ENCODE assay signal across 9 mouse cellular contexts in genomic region chrX:93676228-93676627, GRCm38 (mm10). TPM values are rescaled to one million over a fixed set of nuclear protein-coding genes. Genes with fewer than 3 reads are reported as not detected.
DNase-seq lines count a peak whose midpoint lies in the region; ATAC-seq and TF ChIP-seq lines count a peak whose summit lies in the region.
"Had no signal": no experiment of that assay in that cellular context is flagged by ENCODE, and none has a peak within 500 bp of the region (broad histone marks: within the 10 kb centered on the region; RNA-seq: fewer than 3 reads in every experiment).

No protein-coding gene starts in this region.

- TF ChIP-seq EP300 in liver, embryonic 14.5 days (IDR thresholded peaks at IDR 0.05; ENCODE audit: low read depth) = no peak

- ATAC-seq in forebrain, embryonic 16.5 days = no peak
- ATAC-seq in liver, embryonic 14.5 days (ENCODE audit: insufficient read depth) = no peak
- ATAC-seq in intestine, postnatal 0 days = no peak

- peak; percentile 8 for DNase-seq in 3T3-L1 (ENCODE audit: low read depth, low spot score)
- DNase-seq in ES-E14 (ENCODE audit: low read depth, low spot score) = no peak
- peak in 1 of 3 experiments; percentile 13 for DNase-seq in liver, embryonic 14.5 days (ENCODE audit: low read depth in 3 of 3, low spot score in 3 of 3)
- DNase-seq in gastrocnemius, adult 18-20 months (ENCODE audit: low spot score) = no peak
- no peak for DNase-seq in testis, postnatal 10 days (ENCODE audit: low spot score)
- DNase-seq in left cerebral cortex, adult 11 months (ENCODE audit: low spot score) = no peak
- DNase-seq: heart, postnatal 14 days had no signal

- TF ChIP-seq CTCF in liver, embryonic 14.5 days (IDR thresholded peaks at IDR 0.05; ENCODE audit: low read depth) = no peak
- TF ChIP-seq CTCF in intestine, postnatal 0 days (IDR thresholded peaks at IDR 0.05; ENCODE audit: low read depth) = no peak

- H3K9ac ChIP-seq in ES-E14 (ENCODE audit: insufficient read depth, low read depth, low read length, poor library complexity, severe bottlenecking) = no peak overlapping the region
- H3K9ac ChIP-seq in forebrain, embryonic 16.5 days (replicated peaks; ENCODE audit: low read depth, low read length) = no peak overlapping the region
- peak overlapping the region; percentile 78 for H3K9ac ChIP-seq in liver, embryonic 14.5 days (replicated peaks)
- no peak overlapping the region for H3K9ac ChIP-seq in intestine, postnatal 0 days (ENCODE audit: low read depth, low read length)

- no peaks in the 10 kb centered on the region for H3K27me3 ChIP-seq in forebrain, embryonic 16.5 days (replicated peaks; ENCODE audit: control insufficient read depth, insufficient read depth, low read length)
- no peaks in the 10 kb centered on the region for H3K27me3 ChIP-seq in liver, embryonic 14.5 days (ENCODE audit: control insufficient read depth, insufficient read depth, low read length)
- H3K27me3 ChIP-seq in intestine, postnatal 0 days (replicated peaks; ENCODE audit: control insufficient read depth, insufficient read depth, low read length) = peaks cover 4% of the 10 kb centered on the region; the same call in 1 of the 2 replicates

- peak overlapping the region in 1 of 2 experiments; percentile 48; a peak in 1 of 4 replicates for H3K4me3 ChIP-seq in ES-E14 (ENCODE audit: insufficient read depth in 1 of 2, low read depth in 1 of 2, low read length in 2 of 2, poor library complexity in 1 of 2, severe bottlenecking in 1 of 2)
- H3K4me3 ChIP-seq in forebrain, embryonic 16.5 days (replicated peaks; ENCODE audit: low read length) = peak overlapping the region; percentile 49
- peak overlapping the region; percentile 62 to 91; a peak in 3 of 4 replicates for H3K4me3 ChIP-seq in liver, embryonic 14.5 days (ENCODE audit: insufficient read depth in 1 of 2, low read depth in 2 of 2, low read length in 2 of 2)
- no peak overlapping the region for H3K4me3 ChIP-seq in intestine, postnatal 0 days (ENCODE audit: low read depth, low read length)

- H3K36me3 ChIP-seq in ES-E14 (ENCODE audit: control insufficient read depth, insufficient read depth, low read length, poor library complexity, severe bottlenecking) = no peaks in the 10 kb centered on the region
- H3K36me3 ChIP-seq in forebrain, embryonic 16.5 days (ENCODE audit: control insufficient read depth, insufficient read depth) = no peaks in the 10 kb centered on the region
- H3K36me3 ChIP-seq in liver, embryonic 14.5 days (replicated peaks; ENCODE audit: control insufficient read depth, insufficient read depth, low read depth) = no peaks in the 10 kb centered on the region
- no peaks in the 10 kb centered on the region for H3K36me3 ChIP-seq in intestine, postnatal 0 days (ENCODE audit: control insufficient read depth, insufficient read depth)

- in situ Hi-C loops in ES-E14 (cut with MboI; ENCODE audit: low sequenced_read_pairs in 2 of 2, unreplicated experiment in 2 of 2) = no loop called here

- no peaks in the 10 kb centered on the region for H3K9me3 ChIP-seq in ES-E14 (ENCODE audit: control insufficient read depth, insufficient read depth, low read depth, low read length)
- no peaks in the 10 kb centered on the region for H3K9me3 ChIP-seq in forebrain, embryonic 16.5 days (ENCODE audit: control insufficient read depth, low read length)
- no peaks in the 10 kb centered on the region for H3K9me3 ChIP-seq in liver, embryonic 14.5 days (ENCODE audit: control insufficient read depth, low read length)
- no peaks in the 10 kb centered on the region for H3K9me3 ChIP-seq in intestine, postnatal 0 days (ENCODE audit: control insufficient read depth)

- peaks cover 2 to 6% of the 10 kb centered on the region in 2 experiments; a peak in 1 of 4 replicates for H3K4me1 ChIP-seq in ES-E14 (ENCODE audit: control insufficient read depth in 2 of 2, insufficient read depth in 2 of 2, low read length in 2 of 2, poor library complexity in 1 of 2)
- H3K4me1 ChIP-seq in forebrain, embryonic 16.5 days (replicated peaks; ENCODE audit: control insufficient read depth, insufficient read depth, low read length) = no peaks in the 10 kb centered on the region
- H3K4me1 ChIP-seq in liver, embryonic 14.5 days (replicated peaks; ENCODE audit: control insufficient read depth in 2 of 2, insufficient read depth in 2 of 2, low read length in 1 of 2) = peaks cover 11 to 19% of the 10 kb centered on the region in 2 experiments
- H3K4me1 ChIP-seq in intestine, postnatal 0 days (replicated peaks; ENCODE audit: control insufficient read depth, insufficient read depth, low read length) = no peaks in the 10 kb centered on the region

- H3K4me2 ChIP-seq in forebrain, embryonic 16.5 days (ENCODE audit: low read length) = peak overlapping the region; percentile 54
- peak overlapping the region; percentile 72 for H3K4me2 ChIP-seq in liver, embryonic 14.5 days (ENCODE audit: low read depth)
- no peak overlapping the region for H3K4me2 ChIP-seq in intestine, postnatal 0 days (replicated peaks; ENCODE audit: low read depth)

- H3K27ac ChIP-seq in ES-E14 (ENCODE audit: insufficient read depth, low read depth, low read length, poor library complexity, severe bottlenecking) = peak overlapping the region; percentile 5; the same call in 1 of the 2 replicates
- no peak overlapping the region for H3K27ac ChIP-seq in forebrain, embryonic 16.5 days (ENCODE audit: low read length)
- peak overlapping the region; percentile 93 for H3K27ac ChIP-seq in liver, embryonic 14.5 days
- H3K27ac ChIP-seq in intestine, postnatal 0 days (ENCODE audit: low read depth, low read length) = no peak overlapping the region

- WGBS in forebrain, embryonic 16.5 days = 58% methylated on average over 2 of the region's 2 CpGs
- 32% methylated on average over 2 of the region's 2 CpGs for WGBS in liver, embryonic 14.5 days (ENCODE audit: insufficient replicate concordance)
- WGBS in intestine, postnatal 0 days = 63% methylated on average over 2 of the region's 2 CpGs

TF ChIP-seq in ES-E14, 5 proteins besides CTCF, POLR2A, EP300 and RAD21:
- no peak for TF ChIP-seq MAFK (IDR thresholded peaks at IDR 0.05; ENCODE audit: insufficient read depth, low read depth, low read length)
- no peak for TF ChIP-seq HCFC1 (IDR thresholded peaks at IDR 0.05; ENCODE audit: borderline replicate concordance, insufficient read depth, low read length)
- TF ChIP-seq CHD2 (IDR thresholded peaks at IDR 0.05; ENCODE audit: low read depth, low read length) = no peak
- no peak for TF ChIP-seq ZC3H11A (IDR thresholded peaks at IDR 0.05; ENCODE audit: borderline replicate concordance, low read depth, low read length)
- TF ChIP-seq ZNF384 (IDR thresholded peaks at IDR 0.05; ENCODE audit: low read depth, low read length) = no peak
TF ChIP-seq in ES-E14: peak in this region for 0.

RNA-seq across cellular contexts. Expression of gene Pcyt1b, which starts 21.6 kb away (rescaled TPM):
- total RNA-seq in ES-E14 (2012; rRNA removed) = 8.7 and 11.6 TPM in 2 replicates
- polyA plus RNA-seq in forebrain, embryonic 16.5 days (2015; fragmentation: Nextera tagmentation; extraction: Ambion mirVana) = 26.9 and 30.5 TPM in 2 replicates
- 6.3 and 8.3 TPM in 2 replicates for polyA plus RNA-seq in liver, embryonic 14.5 days (2012; rRNA removed)
- 4.3 and 4.8 TPM in 2 replicates for polyA plus RNA-seq in liver, embryonic 14.5 days (2014; fragmentation: Nextera tagmentation; extraction: Ambion mirVana)
- under 1 TPM in 1 of 2 experiments, not detected in 1; 0.27 TPM for total RNA-seq in gastrocnemius, adult 18-20 months (2021)
- 0.30 and 0.58 TPM in 2 replicates for polyA plus RNA-seq in intestine, postnatal 0 days (2015; fragmentation: Nextera tagmentation; extraction: Ambion mirVana)

RNA-seq across cellular contexts. Expression of gene Pola1, which starts 44.3 kb away (rescaled TPM):
- total RNA-seq in ES-E14 (2012; rRNA removed) = 36.6 and 40.3 TPM in 2 replicates
- 10.8 and 11.2 TPM in 2 replicates for polyA plus RNA-seq in forebrain, embryonic 16.5 days (2015; fragmentation: Nextera tagmentation; extraction: Ambion mirVana)
- polyA plus RNA-seq in liver, embryonic 14.5 days (2012; rRNA removed) = 3.9 and 6.7 TPM in 2 replicates
- polyA plus RNA-seq in liver, embryonic 14.5 days (2014; fragmentation: Nextera tagmentation; extraction: Ambion mirVana) = 14.3 and 15.3 TPM in 2 replicates
- 1 to 10 TPM; 1.3 to 2.3 TPM for total RNA-seq in gastrocnemius, adult 18-20 months (2021)
- 3.0 and 3.5 TPM in 2 replicates for polyA plus RNA-seq in intestine, postnatal 0 days (2015; fragmentation: Nextera tagmentation; extraction: Ambion mirVana)

Comparison
In these comparisons a context has a peak if more than half of its experiments do, and no peak if none do; other contexts are left out.
1. H3K27ac ChIP-seq: peak in ES-E14 (single experiment) and liver, embryonic 14.5 days (single experiment); none in forebrain, embryonic 16.5 days (single experiment) and intestine, postnatal 0 days (single experiment).